ENCODE assay signal across 7 mouse cellular contexts in the genomic region with DNA sequence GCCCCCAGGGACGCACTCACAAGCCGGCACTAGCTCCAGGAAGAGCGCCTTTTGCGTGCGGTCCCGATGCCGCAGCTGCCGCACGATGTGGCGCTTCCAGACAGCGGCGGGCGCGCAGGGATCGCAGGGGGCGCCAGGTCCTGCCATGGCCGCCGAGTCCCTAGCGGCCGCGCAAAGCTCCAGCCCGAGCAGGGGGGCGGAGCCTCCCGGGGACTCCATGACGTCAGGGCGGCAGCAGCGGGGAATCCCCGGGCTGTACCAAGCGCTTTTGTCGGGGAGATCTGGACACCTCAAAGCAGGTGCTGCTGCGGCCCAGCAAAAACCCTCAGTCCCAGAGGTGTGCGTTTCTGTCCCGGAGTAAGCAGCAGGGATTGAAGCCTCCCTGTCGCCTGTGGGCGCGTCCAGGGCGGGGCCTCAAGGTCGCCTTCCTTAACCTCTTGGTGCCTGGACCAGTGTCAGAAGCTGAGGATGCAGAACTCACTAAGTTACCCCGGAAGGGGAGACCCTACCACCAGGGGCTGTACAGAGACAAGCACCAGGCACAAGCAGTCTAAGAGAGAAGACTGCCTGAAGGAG. TPM values are rescaled to one million over a fixed set of nuclear protein-coding genes. Genes with fewer than 3 reads are reported as not detected.
DNase-seq lines count a peak whose midpoint lies in the region; ATAC-seq lines count a peak whose summit lies in the region.

A gene (minus strand): TSS at position 371 of the 576 bp plus-strand sequence.

- peak within 1 kb of the TSS; percentile 54 for H3K9ac ChIP-seq in embryonic facial prominence, embryonic 12.5 days
- peak within 1 kb of the TSS; percentile 67 for H3K9ac ChIP-seq in limb, embryonic 11.5 days (ENCODE audit: low read length)
- H3K9ac ChIP-seq in midbrain, embryonic 14.5 days (replicated peaks; ENCODE audit: low read length) = peak within 1 kb of the TSS; percentile 57

- ATAC-seq in embryonic facial prominence, embryonic 12.5 days (ENCODE audit: insufficient number of reproducible peaks, insufficient read depth, low FRiP score, low TSS enrichment) = peak; percentile 94
- ATAC-seq in limb, embryonic 11.5 days (ENCODE audit: insufficient number of reproducible peaks, low FRiP score, low TSS enrichment, low read depth) = peak; percentile 98
- peak; percentile 95 for ATAC-seq in midbrain, embryonic 14.5 days (ENCODE audit: low FRiP score, low TSS enrichment)

- H3K27me3 ChIP-seq in embryonic facial prominence, embryonic 12.5 days = peaks cover 20% of the 10 kb centered on the region
- 0 out of 2 replicates have a peak, but pooled peaks cover 2% of the 10 kb centered on the region for H3K27me3 ChIP-seq in limb, embryonic 11.5 days (ENCODE audit: control insufficient read depth, insufficient read depth, low read length)
- H3K27me3 ChIP-seq in midbrain, embryonic 14.5 days (ENCODE audit: control insufficient read depth, insufficient read depth, low read length) = peaks cover 10% of the 10 kb centered on the region; the same call in 1 of the 2 replicates

- H3K27ac ChIP-seq in embryonic facial prominence, embryonic 12.5 days = no peak within 1 kb of the TSS; the same call in 1 of the 2 replicates
- peak within 1 kb of the TSS; percentile 18; the same call in 1 of the 2 replicates for H3K27ac ChIP-seq in limb, embryonic 11.5 days (replicated peaks; ENCODE audit: low read depth, low read length)
- H3K27ac ChIP-seq in midbrain, embryonic 14.5 days (replicated peaks; ENCODE audit: low read depth, low read length) = peak within 1 kb of the TSS; percentile 45

- H3K4me3 ChIP-seq in embryonic facial prominence, embryonic 12.5 days = peak within 1 kb of the TSS; percentile 71
- H3K4me3 ChIP-seq in limb, embryonic 11.5 days (ENCODE audit: low read depth, low read length) = peak within 1 kb of the TSS; percentile 69
- H3K4me3 ChIP-seq in midbrain, embryonic 14.5 days (replicated peaks; ENCODE audit: low read depth, low read length) = peak within 1 kb of the TSS; percentile 67

- H3K36me3 ChIP-seq in embryonic facial prominence, embryonic 12.5 days = no peaks in the 10 kb centered on the region
- no peaks in the 10 kb centered on the region for H3K36me3 ChIP-seq in limb, embryonic 11.5 days (ENCODE audit: control insufficient read depth, insufficient read depth, low read length)
- H3K36me3 ChIP-seq in midbrain, embryonic 14.5 days (ENCODE audit: control insufficient read depth, insufficient read depth, low read length) = no peaks in the 10 kb centered on the region

- peak; percentile 92 for DNase-seq in adrenal gland, postnatal 25 days
- peak; percentile 99 for DNase-seq in heart, adult 11 months
- DNase-seq in kidney, adult 18-20 months = peak; percentile 94
- DNase-seq in limb, embryonic 11.5 days (ENCODE audit: low spot score) = peak; percentile 95
- peak; percentile 95 for DNase-seq in midbrain, embryonic 14.5 days
- DNase-seq in spleen, adult 18-20 months = peak; percentile 96

- no peaks in the 10 kb centered on the region for H3K9me3 ChIP-seq in embryonic facial prominence, embryonic 12.5 days
- H3K9me3 ChIP-seq in limb, embryonic 11.5 days (ENCODE audit: control insufficient read depth, low read length) = no peaks in the 10 kb centered on the region
- no peaks in the 10 kb centered on the region for H3K9me3 ChIP-seq in midbrain, embryonic 14.5 days (ENCODE audit: control insufficient read depth, low read length)

- WGBS in embryonic facial prominence, embryonic 12.5 days = under 1% methylated on average over 39 of the region's 39 CpGs
- under 1% methylated on average over 39 of the region's 39 CpGs for WGBS in limb, embryonic 11.5 days
- under 1% methylated on average over 39 of the region's 39 CpGs for WGBS in midbrain, embryonic 14.5 days

- H3K4me1 ChIP-seq in embryonic facial prominence, embryonic 12.5 days = peaks cover 14% of the 10 kb centered on the region
- H3K4me1 ChIP-seq in limb, embryonic 11.5 days (ENCODE audit: control insufficient read depth, insufficient read depth, low read length) = peaks cover 15% of the 10 kb centered on the region
- H3K4me1 ChIP-seq in midbrain, embryonic 14.5 days (ENCODE audit: control insufficient read depth, insufficient read depth, low read length) = peaks cover 12% of the 10 kb centered on the region; the same call in 1 of the 2 replicates

- peak within 1 kb of the TSS; percentile 78 for H3K4me2 ChIP-seq in embryonic facial prominence, embryonic 12.5 days (replicated peaks)
- H3K4me2 ChIP-seq in limb, embryonic 11.5 days (ENCODE audit: low read depth, severe bottlenecking) = peak within 1 kb of the TSS; percentile 84
- H3K4me2 ChIP-seq in midbrain, embryonic 14.5 days (ENCODE audit: low read length) = peak within 1 kb of the TSS; percentile 80

RNA-seq across cellular contexts. Expression of the gene that starts here (rescaled TPM):
- total RNA-seq in adrenal gland, postnatal 25 days (2021) = 23.5 and 26.7 TPM in 2 replicates
- 16.9 and 18.1 TPM in 2 replicates for polyA plus RNA-seq in embryonic facial prominence, embryonic 12.5 days (2016; fragmentation: Nextera tagmentation; extraction: Ambion mirVana)
- 14.9 and 17.7 TPM in 2 replicates for polyA plus RNA-seq in limb, embryonic 11.5 days (2014; fragmentation: Nextera tagmentation; extraction: Ambion mirVana)
- 17.6 and 20.6 TPM in 2 replicates for polyA plus RNA-seq in midbrain, embryonic 14.5 days (2014; fragmentation: Nextera tagmentation; extraction: Ambion mirVana)
